Mouse (Mus musculus) mature B cell (primary cell): Measurements from ENCODE around the gene Myom1.
"Not testable (repeated sequence)": the region's sequence is repeated elsewhere in the genome, so short reads cannot be mapped to it uniquely, and the experiment has no call there.

Experiments
- in situ Hi-C: fragments of 300-500 bp; cut with MboI; formaldehyde crosslinking; loops from 2 replicates; pipeline ENCODE4 v1.14.3; 2019

The Myom1 gene

DNA sequence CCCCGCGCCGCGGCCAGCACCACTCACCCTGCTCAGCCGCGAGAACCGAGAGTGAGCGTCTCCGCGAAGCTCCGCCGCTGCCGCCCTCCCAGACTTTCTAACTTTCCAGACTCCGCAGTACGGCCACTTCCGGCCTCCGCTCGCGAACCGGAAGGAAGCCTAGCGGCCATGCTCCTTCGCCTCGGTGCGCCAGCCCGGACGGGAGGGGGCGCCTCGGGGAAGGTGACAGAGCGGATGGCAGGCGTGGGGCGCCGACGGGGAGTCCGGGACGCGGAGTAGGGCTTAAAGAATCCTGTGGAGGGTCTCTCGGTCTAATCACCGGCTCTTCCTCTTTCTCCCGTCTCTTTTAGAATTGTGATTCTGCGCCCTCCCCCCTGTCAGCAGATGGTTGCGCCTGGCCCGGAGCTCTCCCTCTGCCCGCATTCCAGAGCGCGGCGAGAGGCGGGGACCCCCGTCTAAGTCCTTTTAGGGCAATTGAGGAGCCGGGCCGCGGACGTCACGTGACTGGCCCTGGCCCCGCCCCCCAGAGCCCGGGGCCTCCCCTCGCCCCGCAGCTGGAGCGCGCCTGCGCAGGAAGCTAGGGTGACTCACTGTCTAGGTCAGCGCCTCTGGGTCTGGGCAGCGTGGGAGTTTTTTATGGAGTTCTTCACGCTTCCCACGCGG lies at the start of gene Myom1:
Gene Myom1, plus strand, starts transcription at position 553 of the 663 bp plus-strand sequence.
- in situ Hi-C loops = no loop called here

DNA sequence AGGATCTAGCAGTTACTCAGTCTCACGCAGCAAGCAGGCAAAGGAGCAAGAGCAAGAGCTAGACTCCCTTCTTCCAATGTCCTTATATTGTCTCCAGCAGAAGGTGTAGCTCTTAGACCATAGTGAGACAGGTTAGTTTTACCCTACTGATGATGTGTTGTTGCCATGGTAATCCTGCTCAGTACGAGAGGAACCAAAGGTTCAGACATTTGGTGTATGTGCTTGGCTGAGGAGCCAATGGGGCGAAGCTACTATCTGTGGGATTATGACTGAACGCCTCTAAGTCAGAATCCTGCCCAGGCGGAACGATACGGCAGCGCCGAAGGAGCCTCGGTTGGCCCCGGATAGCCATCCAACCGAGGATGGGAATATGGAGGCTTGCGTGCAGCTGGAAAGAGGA lies 38.9 kb upstream of the Myom1 start:
- in situ Hi-C loops = not testable (repeated sequence)

DNA sequence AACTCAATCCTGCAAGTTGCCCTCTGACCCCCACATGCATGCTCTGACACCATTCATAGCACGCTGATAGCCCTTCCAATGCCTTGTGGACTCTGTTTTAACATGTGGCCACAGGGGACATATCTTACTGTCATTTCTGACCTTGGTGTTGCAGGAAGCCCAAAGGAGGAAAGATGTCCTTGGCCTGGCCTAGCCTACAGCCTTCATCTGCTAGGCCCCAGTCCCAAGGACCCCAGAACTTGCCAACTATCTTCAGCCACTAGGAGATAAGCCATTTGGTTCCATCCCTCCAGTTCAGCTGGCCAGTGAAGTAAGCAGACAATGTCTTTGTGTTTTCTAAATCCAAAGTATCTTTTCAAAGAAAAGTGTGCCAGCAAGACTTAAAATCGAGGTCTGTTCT lies 37.2 kb upstream of the Myom1 start:
- in situ Hi-C loops = no loop called here

DNA sequence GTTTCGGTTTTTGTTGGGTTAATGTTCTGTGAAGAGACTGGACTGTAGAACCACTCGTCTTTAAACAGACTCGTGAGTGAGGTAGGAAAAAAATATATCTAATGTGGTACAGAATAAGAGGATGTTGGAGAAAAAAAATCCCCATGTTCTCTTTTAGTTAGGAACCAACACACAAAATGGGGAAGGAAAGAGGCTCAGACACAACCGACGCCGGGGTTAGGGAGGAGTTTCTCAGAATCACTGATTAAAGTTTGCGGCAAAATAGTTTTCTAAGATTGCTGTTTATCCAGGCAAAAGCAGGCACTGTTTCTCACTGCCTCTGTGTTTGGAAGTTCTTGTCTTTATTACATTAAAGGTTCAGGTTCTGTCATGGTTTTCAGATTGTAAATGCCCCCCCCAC lies 36.3 kb upstream of the Myom1 start:
- in situ Hi-C loops = no loop called here

DNA sequence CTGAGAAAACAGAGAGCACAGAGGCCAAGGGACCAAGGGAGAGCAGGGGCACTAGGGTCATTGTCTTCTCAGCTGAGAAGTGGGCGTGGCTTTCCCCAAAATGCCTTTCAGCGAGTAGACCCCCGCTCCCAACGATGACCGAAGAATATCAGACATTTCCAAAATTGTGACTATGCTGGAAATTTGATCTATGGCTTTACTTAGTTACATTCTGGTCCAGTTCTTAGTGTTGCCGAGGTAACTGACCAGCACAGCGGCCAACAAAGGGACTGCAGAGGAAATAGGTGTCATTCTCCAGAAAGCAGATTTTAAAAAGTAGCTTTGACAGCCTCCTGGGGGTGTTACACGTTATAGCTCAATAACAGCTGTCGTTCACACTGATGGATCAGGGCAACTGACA lies 35.2 kb upstream of the Myom1 start:
- in situ Hi-C loops = no loop called here

DNA sequence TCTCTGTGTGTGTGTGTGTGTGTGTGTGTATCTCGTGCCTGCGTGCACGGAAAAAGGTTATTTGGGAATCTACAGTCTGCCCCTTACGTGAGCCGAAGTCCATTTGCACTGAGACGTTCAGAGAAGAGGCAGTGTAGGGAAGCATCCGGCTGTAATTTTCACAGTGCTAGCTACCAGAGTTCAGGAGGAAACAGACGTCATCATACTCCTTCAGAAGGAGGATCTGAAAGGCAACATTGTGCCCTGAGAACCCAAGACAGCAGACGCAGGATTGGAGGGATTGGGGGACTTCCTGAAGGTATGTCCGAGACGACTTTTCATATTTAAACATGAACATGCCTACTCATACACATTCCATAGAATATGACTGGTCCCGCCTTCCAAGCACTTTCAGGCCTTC lies 34.8 kb upstream of the Myom1 start:
- in situ Hi-C loops = no loop called here

DNA sequence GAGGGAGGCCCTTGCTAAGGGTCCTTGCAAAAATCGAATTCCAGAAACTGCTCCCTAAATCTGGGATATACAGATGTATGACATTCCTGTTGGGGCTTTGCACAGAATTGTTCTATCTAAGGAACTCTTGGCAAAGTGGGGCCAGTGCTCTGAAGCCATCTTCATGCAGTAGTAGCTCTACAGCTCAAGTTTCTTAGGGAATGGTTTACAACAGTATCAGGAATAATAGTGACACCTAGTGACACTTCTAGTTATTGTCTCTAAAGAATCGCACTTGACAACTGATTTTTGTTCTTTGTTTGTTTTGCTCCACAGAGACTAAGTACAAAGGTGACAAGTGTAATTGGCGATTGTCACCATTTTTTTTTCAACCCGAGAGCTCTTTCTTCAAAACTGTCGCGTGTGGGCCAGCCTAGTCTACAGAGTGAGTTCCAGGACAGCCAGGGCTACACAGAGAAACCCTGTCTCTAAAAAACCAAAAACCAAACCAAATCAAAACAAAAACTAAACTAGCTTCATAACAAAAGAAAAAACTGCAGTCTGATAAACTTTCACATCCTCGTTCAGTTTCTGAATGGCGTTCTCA lies 33.7 kb upstream of the Myom1 start:
- in situ Hi-C loops = no loop called here

DNA sequence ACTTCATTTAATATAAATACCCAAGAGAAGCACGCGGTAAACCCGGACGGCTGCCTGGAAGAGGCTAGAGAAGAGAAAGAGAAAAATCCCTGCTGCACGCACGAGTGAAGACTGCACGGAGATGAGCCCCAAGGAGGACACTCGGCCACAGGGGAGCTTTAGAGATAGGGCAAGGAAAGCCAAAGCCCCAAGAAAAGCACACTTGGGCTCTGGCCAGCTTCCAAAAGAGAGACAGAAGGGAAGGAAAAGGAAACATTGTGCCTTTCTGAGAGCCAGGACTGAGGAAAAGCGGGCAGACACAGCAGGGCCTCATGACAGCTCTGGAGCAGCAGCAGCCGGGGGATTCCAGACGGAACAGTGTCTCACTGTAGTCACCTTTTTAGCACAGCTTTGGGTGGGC lies 31.2 kb upstream of the Myom1 start:
- in situ Hi-C loops = loop anchor here (10.0 kb wide), 1 partner anchor 226 kb away; no protein-coding TSS in a partner anchor

DNA sequence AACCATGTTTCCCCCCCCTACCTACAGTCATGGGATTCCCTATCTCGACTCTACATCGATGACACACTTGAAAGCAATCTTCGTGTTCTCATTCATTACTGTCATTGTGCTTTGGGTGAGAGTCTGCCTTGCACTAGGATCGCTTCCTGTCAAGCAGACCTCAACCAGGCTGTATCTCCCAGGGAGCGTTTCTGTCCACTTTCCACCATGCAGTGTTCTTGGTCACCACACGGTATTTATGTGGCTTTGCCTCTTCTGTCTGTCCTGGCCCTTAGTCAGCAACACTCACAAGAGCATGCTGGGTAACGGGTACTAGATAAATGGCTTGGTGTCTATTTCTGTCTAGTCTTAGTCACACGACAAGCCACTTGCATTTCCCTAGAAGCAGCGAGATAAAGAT lies 29.0 kb upstream of the Myom1 start:
- in situ Hi-C loops = loop anchor here (10.0 kb wide), 1 partner anchor 229 kb away; no protein-coding TSS in a partner anchor

DNA sequence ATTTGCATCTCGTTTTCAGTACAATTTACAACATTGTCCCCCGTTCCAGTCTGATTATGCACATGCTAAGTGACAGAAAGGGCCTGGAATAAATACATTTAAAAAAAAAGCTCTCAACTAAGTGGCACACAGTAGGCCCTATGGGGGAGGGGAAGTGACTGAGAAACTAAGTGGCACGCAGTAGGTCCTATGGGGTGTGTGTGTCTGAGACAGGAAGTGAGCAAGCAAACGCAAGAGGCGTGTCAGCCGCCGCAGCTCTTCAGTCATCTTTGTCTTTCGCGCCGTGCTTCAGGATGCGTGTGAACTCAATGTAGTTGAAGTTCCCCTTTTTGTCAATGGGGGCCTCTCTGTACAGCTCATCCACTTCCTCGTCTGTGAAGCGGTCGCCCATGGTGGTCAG lies 28.4 kb upstream of the Myom1 start:
- in situ Hi-C loops = loop anchor here (10.0 kb wide), 1 partner anchor 229 kb away; no protein-coding TSS in a partner anchor

DNA sequence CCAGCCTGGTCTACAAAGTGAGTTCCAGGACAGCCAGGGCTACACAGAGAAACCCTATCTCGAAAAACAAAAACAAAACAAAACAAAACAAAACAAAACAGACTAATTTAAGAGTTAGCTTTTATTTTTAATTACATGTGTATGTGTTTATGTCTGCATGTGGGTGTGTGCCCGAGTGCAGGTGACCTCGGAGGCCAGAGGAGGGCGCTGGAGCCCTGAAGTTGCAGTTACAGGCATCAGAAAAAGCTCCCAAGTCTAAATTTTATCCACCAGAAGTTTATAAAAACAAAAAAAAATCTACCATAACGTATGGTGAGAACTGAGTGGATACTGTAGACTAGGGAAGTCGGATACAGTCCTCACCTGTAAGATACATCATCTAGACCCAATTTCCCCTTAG lies 24.6 kb upstream of the Myom1 start:
- in situ Hi-C loops = loop anchor here (10.0 kb wide), 1 partner anchor 233 kb away; no protein-coding TSS in a partner anchor

DNA sequence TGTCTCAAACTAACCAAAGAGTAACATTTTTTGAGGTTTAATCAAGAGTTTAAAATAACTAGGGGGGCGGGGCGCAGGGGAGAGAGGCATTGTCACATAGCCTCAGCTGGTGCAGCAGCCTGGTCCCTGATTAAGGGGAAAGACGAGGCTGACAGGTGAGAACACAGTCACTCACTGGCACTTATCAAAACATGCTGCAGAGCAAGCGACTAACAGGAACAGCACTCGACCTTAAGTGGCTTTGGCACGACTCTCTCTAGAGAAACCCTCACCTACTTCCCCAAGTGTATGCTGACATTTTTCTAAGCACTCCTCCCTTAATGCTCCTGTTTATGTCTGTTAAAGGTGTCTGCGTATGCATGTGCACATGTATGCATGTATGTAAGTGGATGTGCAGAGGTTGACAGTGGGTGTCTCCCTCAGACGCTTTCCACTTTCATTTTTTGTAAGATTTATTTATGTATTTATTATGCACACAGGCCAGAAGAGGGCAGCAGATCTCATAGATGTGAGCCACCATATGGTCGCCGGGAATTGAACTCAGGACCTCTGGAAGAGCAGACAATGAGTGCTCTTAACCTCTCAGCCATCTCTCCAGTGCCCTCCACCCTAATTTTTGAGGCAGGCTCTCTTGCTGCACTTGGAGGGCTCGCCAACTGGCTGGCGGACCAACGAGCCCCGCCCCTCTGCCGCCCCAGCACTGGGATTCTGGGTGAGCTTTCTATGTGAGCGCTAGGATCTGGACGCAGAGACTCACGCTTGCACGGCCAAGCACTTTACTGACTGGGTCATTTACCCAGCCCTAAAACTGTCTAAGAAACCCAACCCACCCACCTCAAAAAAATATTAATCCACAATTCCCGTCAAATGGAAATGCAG lies 22.8 kb upstream of the Myom1 start:
- in situ Hi-C loops = loop anchor here (10.0 kb wide), 1 partner anchor 235 kb away; no protein-coding TSS in a partner anchor

DNA sequence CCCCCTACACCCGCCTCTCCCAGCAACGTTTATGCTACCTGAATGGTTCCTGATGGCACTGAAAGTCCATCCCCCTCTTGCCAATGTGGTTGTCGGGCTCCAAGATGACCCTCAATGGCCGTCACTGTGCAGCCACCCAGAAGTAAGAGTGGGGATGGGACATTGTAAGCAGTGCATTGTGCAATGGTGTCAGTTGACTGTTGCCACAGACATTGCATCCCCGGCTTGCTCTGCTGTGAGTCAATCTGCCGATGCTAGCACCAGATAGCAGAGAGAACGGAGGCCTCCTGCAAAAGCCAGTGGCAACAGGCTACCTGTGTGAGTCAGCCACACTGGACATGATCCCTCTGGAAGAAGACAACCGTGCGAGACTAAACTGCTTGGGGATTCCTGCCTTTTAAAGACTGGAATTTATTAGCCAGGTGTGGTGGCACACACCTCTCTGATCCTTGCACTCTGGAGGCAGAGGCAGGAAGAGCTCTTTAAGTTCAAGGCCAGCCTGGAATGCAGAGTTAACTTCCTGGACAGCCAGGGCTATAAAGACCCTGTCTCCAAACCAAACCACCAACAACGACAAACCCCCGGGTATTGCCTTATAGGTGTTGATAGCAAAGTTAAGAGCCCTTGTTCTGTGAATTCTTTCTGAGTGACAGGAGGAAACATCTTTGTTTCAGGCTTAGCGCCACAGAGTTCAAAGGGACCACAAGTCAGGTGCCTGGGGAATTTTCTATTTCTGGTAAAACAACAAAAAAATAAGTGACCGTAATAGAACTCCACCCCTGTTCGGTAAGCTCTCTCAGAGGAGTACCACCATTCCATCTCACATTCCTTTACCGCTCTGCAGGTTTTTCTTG lies 16.7 kb upstream of the Myom1 start:
- in situ Hi-C loops = no loop called here

DNA sequence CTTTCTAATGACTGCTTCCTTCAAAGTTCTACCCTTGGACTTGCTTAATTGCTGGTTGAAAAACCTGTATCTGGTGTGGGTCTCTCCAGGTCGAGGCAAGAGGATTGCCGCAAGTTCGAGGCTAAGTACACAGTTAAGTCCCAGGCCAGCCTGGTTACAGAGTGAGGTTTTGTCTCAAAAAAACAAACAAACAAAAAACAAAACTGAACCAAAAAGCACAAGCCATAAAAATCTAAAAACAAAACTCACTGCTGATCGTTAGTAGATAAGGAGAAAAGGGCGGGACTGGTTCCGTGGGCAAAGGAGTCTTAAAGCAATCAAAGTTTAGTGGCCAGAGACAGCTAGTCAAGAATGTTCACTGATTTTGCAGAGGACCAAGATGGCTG lies 16.1 kb upstream of the Myom1 start:
- in situ Hi-C loops = no loop called here

DNA sequence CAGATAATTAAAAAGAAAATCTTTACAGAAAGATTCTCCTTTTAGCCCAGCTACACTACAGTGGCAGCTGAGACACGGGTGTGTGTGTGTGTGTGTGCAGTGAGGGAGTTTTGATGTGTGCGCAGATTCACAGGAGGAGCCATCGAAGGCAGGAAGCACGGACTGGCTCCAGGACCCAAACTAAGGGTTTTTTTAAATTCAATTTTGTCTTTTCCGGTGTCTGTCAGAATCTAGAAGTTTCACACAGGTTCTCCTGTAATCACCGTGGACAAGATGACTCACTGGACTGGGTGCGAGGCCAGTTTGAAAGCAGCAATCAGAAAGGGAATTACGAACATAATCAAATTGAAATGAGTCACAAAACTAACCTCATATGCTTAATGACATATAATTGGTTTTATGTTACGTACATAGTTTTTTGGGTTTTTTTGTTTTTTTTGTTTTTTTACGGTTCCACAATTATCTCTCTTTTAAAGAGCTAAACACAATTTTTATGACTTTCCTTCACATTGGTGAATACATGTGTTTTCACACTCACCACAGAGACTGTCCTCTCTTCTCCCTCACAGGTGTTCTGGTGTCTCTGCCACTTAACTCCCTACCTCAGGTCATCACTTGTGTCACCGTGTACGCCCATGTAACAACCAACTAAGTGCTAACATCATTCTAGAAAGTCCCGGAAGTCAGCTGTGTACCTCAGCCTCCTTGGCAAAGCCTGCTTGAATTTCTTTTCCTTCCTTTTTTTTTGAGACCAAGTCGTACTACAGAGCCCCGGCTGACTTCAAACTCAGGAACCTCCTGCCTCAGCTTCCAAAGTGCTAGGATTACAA lies 15.4 kb upstream of the Myom1 start:
- in situ Hi-C loops = no loop called here

DNA sequence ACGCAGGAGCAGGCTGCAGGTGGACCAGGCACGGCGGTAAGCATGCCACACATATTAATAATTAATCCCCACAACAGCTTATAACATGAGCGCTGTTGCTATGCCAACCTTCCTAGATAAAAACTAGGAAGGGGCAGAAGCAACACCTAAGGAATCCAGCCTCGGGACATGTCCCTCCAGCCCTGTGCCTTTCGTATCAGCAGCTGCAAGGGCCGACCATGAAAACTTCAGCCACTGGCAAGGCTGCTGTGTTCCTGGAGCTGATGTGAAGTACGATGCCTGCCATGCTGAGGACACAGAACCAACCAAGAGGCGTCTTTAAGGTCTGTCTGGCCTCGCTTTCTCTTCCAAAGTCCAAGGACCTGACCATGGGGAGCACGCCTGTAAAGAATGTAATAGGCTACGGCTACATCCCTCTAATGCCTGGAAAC lies 14.1 kb upstream of the Myom1 start:
- in situ Hi-C loops = no loop called here

DNA sequence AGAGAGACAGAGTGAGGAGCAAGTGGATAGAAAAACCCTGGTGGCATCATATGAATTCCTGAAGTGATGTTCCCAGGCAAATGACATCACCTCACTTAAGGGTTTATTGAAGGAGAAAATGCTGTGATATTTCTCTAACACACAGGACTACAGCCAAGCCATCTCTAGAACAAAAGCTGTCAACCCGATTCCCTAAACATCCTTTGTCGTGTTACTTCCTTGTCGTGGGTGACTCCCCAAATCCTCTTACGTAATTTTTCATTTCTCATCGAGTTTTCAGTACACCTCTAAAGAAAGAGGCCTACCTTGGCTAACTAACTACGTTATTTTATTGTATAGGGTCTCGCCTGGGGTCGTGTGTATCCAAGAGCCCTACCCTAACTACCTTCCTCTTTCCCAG lies 13.0 kb upstream of the Myom1 start:
- in situ Hi-C loops = no loop called here

DNA sequence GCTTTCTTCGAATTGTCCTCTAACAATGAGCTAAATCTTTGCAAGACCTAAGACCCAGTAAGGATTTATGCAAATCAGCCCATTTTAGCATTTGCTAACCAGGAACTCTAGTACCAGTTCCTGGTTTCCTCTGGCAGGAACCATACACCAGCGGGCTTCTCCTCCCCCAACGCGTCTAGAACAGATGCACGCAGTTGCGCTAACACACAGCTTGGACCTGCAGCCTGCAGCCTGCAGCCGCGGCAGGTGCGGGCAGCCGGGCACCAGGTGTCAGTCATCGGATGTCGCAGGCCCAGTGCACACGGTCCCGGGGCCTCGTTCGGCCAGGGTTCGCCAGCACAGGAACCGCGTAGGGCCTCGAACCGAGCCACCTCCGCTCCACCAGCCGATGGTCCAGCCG lies 12.4 kb upstream of the Myom1 start:
- in situ Hi-C loops = no loop called here

DNA sequence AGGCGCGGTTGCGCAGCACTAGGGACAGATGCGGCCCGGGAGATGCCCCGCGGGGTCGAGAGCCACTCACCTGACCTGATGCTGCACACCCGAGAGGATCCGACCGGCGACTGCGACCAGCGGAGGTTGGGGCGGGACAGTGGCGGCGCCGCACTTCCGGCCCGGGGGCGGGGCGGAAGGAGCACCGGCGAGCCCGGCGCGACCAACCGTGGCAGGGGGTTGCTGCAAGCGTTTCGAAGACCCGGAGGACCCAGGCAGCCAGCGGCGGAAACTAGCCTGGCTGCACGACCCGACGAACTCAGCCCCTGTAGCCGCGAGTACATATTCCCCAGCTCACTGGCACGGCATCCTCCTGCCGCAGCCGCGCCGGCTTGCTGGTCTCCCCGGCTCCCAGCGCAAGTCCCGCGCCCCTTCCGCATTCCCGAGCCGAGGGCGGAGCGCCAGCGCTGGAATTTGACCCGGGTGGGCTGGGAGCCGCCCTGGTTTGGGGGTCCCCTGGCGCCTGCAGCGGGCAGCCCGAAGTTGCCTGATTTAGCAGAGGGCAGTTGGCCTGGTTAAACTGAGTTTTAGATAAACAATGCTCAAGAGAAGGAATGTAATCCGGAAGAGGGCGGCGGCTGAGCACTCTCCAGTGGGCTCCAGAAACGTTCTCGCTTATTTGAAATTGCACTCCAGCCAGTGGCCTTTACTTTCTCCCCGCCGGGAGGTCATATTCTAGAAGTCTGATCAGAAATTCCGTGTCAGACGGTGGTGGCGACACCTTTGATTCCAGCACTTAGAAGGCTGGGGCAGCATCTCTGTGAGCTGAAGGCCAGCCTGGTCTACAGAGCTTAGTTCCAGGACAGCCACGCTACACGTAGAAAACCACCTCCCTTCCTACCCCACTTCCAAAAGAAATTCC lies 11.8 kb upstream of the Myom1 start:
- in situ Hi-C loops = no loop called here
